Mouse (Mus musculus) kidney, adult 2 months (tissue): Measurements from ENCODE around the gene Gm20708.

ENCODE experiments used
- CTCF ChIP-seq: fragments of 200-500 bp; conservative IDR thresholded peaks from 2 replicates; pipeline ENCODE4 v1.5.1; 2011; ENCODE audit warnings: low read depth, mild to moderate bottlenecking, control low read depth, low read length, moderate library complexity, mixed read lengths; ENCODE audit not compliant: insufficient read depth, insufficient read length
- POLR2A ChIP-seq: fragments of 200-500 bp; IDR thresholded peaks from one replicate; pipeline ENCODE4 v1.6.1; 2011; ENCODE audit warnings: low read depth, low read length, control low read depth

- TF ChIP-seq CTCF (no peak), POLR2A (no peak)
These were observed 16.7 kb downstream of the Gm20708 start for GRCm38 (mm10) chr11:117826164-117826563.
